Mouse (Mus musculus): ENCODE measurements around the gene Opn5. TPM values are rescaled to one million over a fixed set of nuclear protein-coding genes. Genes with fewer than 3 reads are reported as not detected.

Opn5 gene
- total RNA-seq, 2 experiments from 2014 or later: not detected

Other genes with a start within 250 kb of the Opn5 start
- under 1 TPM; 0.22 to 0.54 TPM for gene Adgrf4, start 80.9 kb upstream of the Opn5 start, total RNA-seq (2021)
- under 1 TPM in 1 of 2 experiments, not detected in 1; 0.14 TPM for gene Adgrf2, start 130.8 kb upstream of the Opn5 start, total RNA-seq (2021)

Data from heart, postnatal 36 days (tissue).